Mouse (Mus musculus) Patski (cell line): ENCODE data around the gene Sfmbt1. TPM values are rescaled to one million over a fixed set of nuclear protein-coding genes. Genes with fewer than 3 reads are reported as not detected.

Source experiments
- ATAC-seq: fragments of 100-300 bp; one replicate; pipeline ENCODE4 v1.8.0; 2021
- CTCF ChIA-PET: fragments of 350-600 bp; sonication (Branson Sonifier 250); formaldehyde crosslinking; loops from one replicate; lab custom pipeline; 2022; ENCODE audit warnings: inconsistent platforms; lab: Charles Lee
- POLR2A ChIA-PET: fragments of 350-600 bp; sonication (Branson Sonifier 250); formaldehyde crosslinking; loops from one replicate; lab custom pipeline; 2022; ENCODE audit warnings: antibody characterized with exemption, inconsistent platforms; lab: Charles Lee
- DNase-seq: peaks from one replicate; pipeline ENCODE4 v3.0.0-alpha.2; 2011; ENCODE audit warnings: low read depth, low spot score
- H3K27me3 ChIP-seq: fragments of 371-371 bp; one replicate; pipeline ENCODE4 v1.5.1; 2021
- CTCF ChIP-seq: fragments of 100-300 bp; IDR thresholded peaks from one replicate; pipeline ENCODE4 v1.5.1; 2021
- in situ Hi-C: fragments of 300-500 bp; cut with MboI; formaldehyde crosslinking; loops from 3 replicates; pipeline ENCODE4 v1.11.1; 2018; ENCODE audit warnings: low pct_unique_long_range_greater_than_20kb, mixed read lengths
- polyA plus RNA-seq: library from polyadenylated mRNA; unstranded; gene quantifications from one replicate; pipeline ENCODE4 v1.2.3, GENCODE M21; 2021

Gene Sfmbt1
- polyA plus RNA-seq, result 14.8 TPM

- in situ Hi-C loops, result no loop called here
- no peak for TF ChIP-seq CTCF
- POLR2A ChIA-PET, result no interaction called here
- CTCF ChIA-PET, result no interaction called here
- ATAC-seq (peak; percentile 34), DNase-seq (no peak)
- no peaks in the 10 kb centered on the region for H3K27me3 ChIP-seq
Observed at GRCm38 (mm10) chr14:30714799-30715617, at the start of gene Sfmbt1. Gene Sfmbt1 (plus strand): TSS chr14:30714849.

GRCm38 (mm10) chr14:30666061-30666460, 48.6 kb upstream of the Sfmbt1 start:
- POLR2A ChIA-PET, result interaction anchor here (1.1 to 1.4 kb wide), 3 partner anchors 9 to 15 kb away, joined by 4 to 6 read pairs (median 5); no protein-coding TSS in a partner anchor
- CTCF ChIA-PET, result interaction anchor here (1.0 to 4.1 kb wide), 9 partner anchors 8 to 76 kb away, joined by 3 to 21 read pairs (median 4); partner anchors contain the start of gene Rft1
- DNase-seq (no peak), ATAC-seq (no peak)
- in situ Hi-C loops, result loop anchor here (25.0 kb wide), 2 partner anchors 529 to 679 kb away; partner anchors contain the start of gene Actr8
- no peak for TF ChIP-seq CTCF
- no peaks in the 10 kb centered on the region for H3K27me3 ChIP-seq

DNA sequence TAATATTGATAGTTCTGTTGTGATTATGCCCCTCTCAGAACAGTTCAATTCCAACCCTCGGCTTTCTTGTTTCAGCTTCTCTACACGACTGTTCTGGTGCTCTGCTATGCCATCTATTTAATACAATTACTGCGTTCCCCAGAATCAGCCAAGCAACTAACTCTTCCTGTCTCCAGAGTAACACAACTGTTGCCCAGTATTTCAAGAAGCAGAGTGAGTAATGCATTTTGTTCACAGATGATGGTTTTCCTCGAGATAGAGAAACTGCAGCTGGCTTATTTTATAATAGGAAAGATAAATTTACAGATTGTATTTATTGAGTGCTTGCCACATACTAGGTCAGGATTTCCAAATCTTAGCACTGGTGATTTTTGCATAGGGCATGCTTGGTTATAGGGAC, 48.0 kb upstream of the Sfmbt1 start:
- ATAC-seq, result peak; percentile 96
- in situ Hi-C loops, result loop anchor here (25.0 kb wide), 2 partner anchors 529 to 679 kb away; partner anchors contain the start of gene Actr8
- CTCF ChIA-PET, result interaction anchor here (1.0 to 4.1 kb wide), 9 partner anchors 8 to 76 kb away, joined by 3 to 21 read pairs (median 4); partner anchors contain the start of gene Rft1
- no peak for TF ChIP-seq CTCF
- POLR2A ChIA-PET, result interaction anchor here (0.5 to 1.4 kb wide), 5 partner anchors 10 to 626 kb away, joined by 3 to 6 read pairs (median 4); no protein-coding TSS in a partner anchor
- peak; percentile 60 for DNase-seq
- no peaks in the 10 kb centered on the region for H3K27me3 ChIP-seq

DNA sequence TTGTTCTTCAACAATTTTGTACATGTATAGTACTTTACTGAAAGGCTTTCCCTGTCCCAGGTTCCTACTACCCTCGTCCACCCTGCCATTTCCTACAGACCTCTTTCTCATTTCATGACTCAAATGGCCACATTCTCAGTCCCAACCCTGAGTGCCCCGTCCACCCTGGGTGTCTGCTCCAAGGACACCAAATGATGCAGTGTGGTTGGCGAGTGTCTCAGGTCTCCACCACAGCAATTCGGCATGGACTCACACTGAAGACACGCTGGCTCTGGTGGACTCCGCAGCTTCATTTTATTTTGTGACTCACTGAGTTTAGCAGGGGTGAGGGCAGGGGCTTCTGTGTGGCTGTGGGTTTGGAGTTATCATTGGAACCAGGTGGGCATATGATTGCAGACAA, 44.5 kb upstream of the Sfmbt1 start:
- ChIA-PET CTCF (interaction anchor here (0.9 to 2.7 kb wide), 4 partner anchors 15 to 83 kb away, joined by 4 to 8 read pairs (median 4); no protein-coding TSS in a partner anchor), POLR2A (no interaction called here)
- no peak for TF ChIP-seq CTCF
- in situ Hi-C loops, result loop anchor here (5.0 to 25.0 kb wide), 3 partner anchors 83 to 683 kb away; partner anchors contain the start of gene Actr8
- H3K27me3 ChIP-seq, result no peaks in the 10 kb centered on the region
- ATAC-seq (no peak), DNase-seq (no peak)

- TF ChIP-seq CTCF, result no peak
- ChIA-PET POLR2A (interaction anchor here (0.5 to 0.6 kb wide), 2 partner anchors 18 to 89 kb away, joined by 3 read pairs; no protein-coding TSS in a partner anchor), CTCF (interaction anchor here (0.8 to 4.2 kb wide), 15 partner anchors 12 to 96 kb away, joined by 3 to 28 read pairs (median 4); no protein-coding TSS in a partner anchor)
- no peak for DNase-seq
- no peaks in the 10 kb centered on the region for H3K27me3 ChIP-seq
- ATAC-seq, result peak; percentile 24
- in situ Hi-C loops, result loop anchor here (5.0 to 25.0 kb wide), 3 partner anchors 84 to 684 kb away; partner anchors contain the start of gene Actr8
Observed at GRCm38 (mm10) chr14:30671095-30671985, 43.3 kb upstream of the Sfmbt1 start.

DNA sequence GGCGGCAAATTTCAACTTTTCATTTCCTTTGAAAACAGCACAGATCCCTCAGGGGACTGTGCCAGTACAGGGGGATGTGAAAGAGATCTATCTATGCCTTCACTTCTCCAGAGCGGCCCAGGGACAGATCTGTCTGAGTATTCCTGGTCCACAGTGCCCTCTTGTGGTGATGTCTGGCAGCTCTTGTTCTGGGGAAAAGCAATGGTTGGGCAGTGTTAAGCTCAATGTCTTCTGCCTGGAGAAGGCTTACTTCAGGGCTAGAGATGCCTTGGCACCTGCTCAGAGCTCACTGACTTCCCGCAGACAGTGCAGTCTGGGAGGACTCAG, 42.7 kb upstream of the Sfmbt1 start:
- in situ Hi-C loops, result loop anchor here (5.0 to 25.0 kb wide), 3 partner anchors 85 to 685 kb away; partner anchors contain the start of gene Actr8
- POLR2A ChIA-PET, result interaction anchor here (1.1 kb wide), 1 partner anchor 20 kb away, joined by 3 read pairs; no protein-coding TSS in a partner anchor
- DNase-seq (no peak), ATAC-seq (peak; percentile 59)
- H3K27me3 ChIP-seq, result no peaks in the 10 kb centered on the region
- CTCF ChIA-PET, result interaction anchor here (0.8 to 4.2 kb wide), 16 partner anchors 10 to 103 kb away, joined by 3 to 28 read pairs (median 4); no protein-coding TSS in a partner anchor
- peak; percentile 82 for TF ChIP-seq CTCF

DNA sequence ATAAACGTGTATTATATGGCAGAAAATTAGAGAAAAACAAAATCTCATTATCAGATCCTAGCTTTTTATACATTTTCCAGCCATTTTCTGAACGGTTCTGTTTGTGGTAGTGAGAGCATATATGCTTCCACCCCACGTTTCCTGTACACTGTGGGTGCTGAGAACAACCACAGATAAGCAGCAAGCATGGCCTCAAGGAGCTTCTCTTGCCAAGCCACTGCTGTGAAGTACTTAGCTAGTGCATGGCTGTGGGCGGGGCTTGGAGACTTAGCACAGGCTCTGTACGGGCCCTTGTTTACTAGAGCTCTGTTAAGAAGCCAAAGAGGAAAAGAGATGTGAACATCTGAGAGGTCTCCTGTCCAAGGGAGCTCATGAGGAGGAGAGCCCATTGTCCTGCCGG, 39.7 kb upstream of the Sfmbt1 start:
- no peak for ATAC-seq
- ChIA-PET CTCF (interaction anchor here (1.0 to 4.2 kb wide), 7 partner anchors 9 to 91 kb away, joined by 3 to 28 read pairs (median 4); no protein-coding TSS in a partner anchor), POLR2A (interaction anchor here (0.7 to 1.3 kb wide), 2 partner anchors 18 to 208 kb away, joined by 3 read pairs; no protein-coding TSS in a partner anchor)
- in situ Hi-C loops, result loop anchor here (5.0 to 25.0 kb wide), 3 partner anchors 88 to 688 kb away; partner anchors contain the start of gene Actr8
- no peak for TF ChIP-seq CTCF
- no peak for DNase-seq
- no peaks in the 10 kb centered on the region for H3K27me3 ChIP-seq

- POLR2A ChIA-PET, result no interaction called here
- in situ Hi-C loops, result no loop called here
- CTCF ChIA-PET, result interaction anchor here (1.5 kb wide), 1 partner anchor 10 kb away, joined by 4 read pairs; no protein-coding TSS in a partner anchor
- ATAC-seq, result no peak
- TF ChIP-seq CTCF, result no peak
- no peak for DNase-seq
- no peaks in the 10 kb centered on the region for H3K27me3 ChIP-seq
Observed at GRCm38 (mm10) chr14:30682131-30682530, 32.5 kb upstream of the Sfmbt1 start.

DNA sequence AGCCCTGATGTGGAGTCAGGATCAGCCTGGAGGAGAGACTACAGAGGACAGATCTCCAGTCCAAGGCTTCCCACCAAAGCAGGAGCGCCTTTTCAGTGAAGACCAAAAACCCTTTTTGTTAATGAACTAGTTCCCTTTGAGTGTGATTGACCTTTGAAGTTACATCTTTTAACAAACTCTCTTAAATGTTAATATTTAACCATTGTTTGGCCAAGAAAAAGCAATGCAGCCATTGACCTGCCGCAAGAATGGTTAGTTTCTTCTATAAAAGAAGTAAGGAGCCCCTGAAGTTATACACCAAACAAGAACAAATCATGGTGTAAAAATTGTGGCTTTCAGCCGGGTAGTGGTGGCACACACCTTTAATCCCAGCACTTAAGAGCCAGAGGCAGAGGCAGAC, 24.0 kb upstream of the Sfmbt1 start:
- CTCF ChIA-PET, result no interaction called here
- POLR2A ChIA-PET, result no interaction called here

More for the DNA sequence above, 24.0 kb upstream of the Sfmbt1 start:
- TF ChIP-seq CTCF, result no peak
- ATAC-seq (no peak), DNase-seq (no peak)
- in situ Hi-C loops, result loop anchor here (10.0 kb wide), 1 partner anchor 254 kb away; the partner anchor contains the start of gene Itih1
- no peaks in the 10 kb centered on the region for H3K27me3 ChIP-seq
